Mouse (Mus musculus): ENCODE measurements around the gene Nipal4.
A peak's percentile ranks its signal among the peaks of the same experiment; 100 is the strongest.
"Not testable (repeated sequence)": the region's sequence is repeated elsewhere in the genome, so short reads cannot be mapped to it uniquely, and the experiment has no call there.

Gene Nipal4

GRCm38 (mm10) chr11:46165866-46166585 is at the start of gene Nipal4:
TSS of gene Nipal4 (minus strand) at chr11:46166508.
- no peak for DNase-seq (ENCODE audit: low read depth, low spot score)

GRCm38 (mm10) chr11:46215354-46215753 is 49.0 kb upstream of the Nipal4 start:
- DNase-seq (ENCODE audit: low read depth, low spot score): peak; percentile 95

- DNase-seq (ENCODE audit: low read depth, low spot score): no peak
Measured at GRCm38 (mm10) chr11:46214368-46215230, 48.3 kb upstream of the Nipal4 start.

DNA sequence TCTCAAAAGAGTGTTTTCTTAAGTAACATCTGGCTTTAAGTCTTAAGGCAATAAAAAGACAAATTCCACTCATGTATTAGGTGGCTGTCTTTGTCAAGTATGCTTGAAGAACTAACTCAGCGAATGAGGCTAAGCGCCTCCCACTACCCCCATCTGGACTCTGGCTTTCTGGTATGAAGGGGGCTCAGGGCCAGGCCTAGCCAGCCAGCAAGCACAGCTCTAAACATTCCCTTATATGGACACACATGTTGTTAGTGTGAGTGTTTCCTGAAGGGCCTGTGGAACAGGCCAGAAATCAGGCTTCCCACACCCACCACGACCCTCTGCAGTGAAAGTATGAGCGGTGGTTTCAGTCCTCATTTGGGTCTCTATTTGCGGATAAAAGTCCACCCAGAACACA is 47.5 kb upstream of the Nipal4 start:
- DNase-seq (ENCODE audit: low read depth, low spot score): peak; percentile 72

GRCm38 (mm10) chr11:46211858-46212257 is 45.5 kb upstream of the Nipal4 start:
- DNase-seq (ENCODE audit: low read depth, low spot score): no peak

- no peak for DNase-seq (ENCODE audit: low read depth, low spot score)
Measured at GRCm38 (mm10) chr11:46209884-46210283, 43.6 kb upstream of the Nipal4 start.

GRCm38 (mm10) chr11:46205639-46206409 is 39.5 kb upstream of the Nipal4 start:
- DNase-seq (ENCODE audit: low read depth, low spot score): no peak

GRCm38 (mm10) chr11:46204841-46205240 is 38.5 kb upstream of the Nipal4 start:
- DNase-seq (ENCODE audit: low read depth, low spot score): no peak

- no peak for DNase-seq (ENCODE audit: low read depth, low spot score)
Measured at GRCm38 (mm10) chr11:46202547-46202887, 36.2 kb upstream of the Nipal4 start.

DNA sequence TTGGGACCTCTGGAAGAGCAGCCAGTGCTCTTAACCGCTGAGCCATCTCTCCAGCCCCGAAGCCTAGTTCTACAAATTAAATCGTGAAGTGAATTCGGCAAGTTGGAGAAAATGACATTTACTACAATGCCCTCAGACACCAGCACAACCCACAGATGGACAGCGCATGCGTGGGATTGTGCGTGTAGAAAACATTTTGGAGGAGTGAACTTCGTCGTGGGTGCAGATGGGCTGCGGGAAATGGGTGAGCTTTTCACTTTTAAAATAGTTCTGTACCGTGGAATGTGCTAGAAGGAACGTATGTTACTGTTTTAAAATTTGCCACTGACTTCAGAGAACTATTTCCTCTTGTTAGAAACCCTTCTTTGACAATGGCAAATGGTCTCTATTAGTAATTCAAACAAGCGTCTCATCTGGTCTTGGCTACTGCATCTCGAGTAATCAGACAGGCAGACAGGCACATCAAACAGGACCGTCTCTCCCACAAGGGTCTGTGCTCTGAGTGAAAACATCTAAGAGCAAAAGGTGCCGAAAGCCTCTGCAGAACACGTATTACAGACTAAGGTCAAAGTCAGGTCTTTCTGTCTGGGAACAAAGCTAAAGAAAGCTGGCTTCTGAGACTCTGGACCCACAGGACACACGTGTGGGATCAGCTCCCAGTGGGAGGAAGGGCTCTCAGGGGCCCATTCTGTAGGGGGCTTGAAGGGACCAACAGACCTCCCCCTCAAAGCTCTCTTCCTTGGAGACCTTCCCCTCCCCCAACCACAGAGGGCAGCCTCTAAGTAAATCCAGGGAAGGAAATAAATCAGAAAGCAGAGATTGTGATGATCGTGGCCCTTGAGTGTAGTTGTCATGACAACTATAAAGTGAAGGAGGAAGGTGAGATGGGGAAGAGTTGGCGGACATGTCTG is 35.6 kb upstream of the Nipal4 start:
- peak; percentile 52 for DNase-seq (ENCODE audit: low read depth, low spot score)

- no peak for DNase-seq (ENCODE audit: low read depth, low spot score)
Measured at GRCm38 (mm10) chr11:46200664-46201063, 34.4 kb upstream of the Nipal4 start.

GRCm38 (mm10) chr11:46194175-46194574 is 27.9 kb upstream of the Nipal4 start:
- no peak for DNase-seq (ENCODE audit: low read depth, low spot score)

DNA sequence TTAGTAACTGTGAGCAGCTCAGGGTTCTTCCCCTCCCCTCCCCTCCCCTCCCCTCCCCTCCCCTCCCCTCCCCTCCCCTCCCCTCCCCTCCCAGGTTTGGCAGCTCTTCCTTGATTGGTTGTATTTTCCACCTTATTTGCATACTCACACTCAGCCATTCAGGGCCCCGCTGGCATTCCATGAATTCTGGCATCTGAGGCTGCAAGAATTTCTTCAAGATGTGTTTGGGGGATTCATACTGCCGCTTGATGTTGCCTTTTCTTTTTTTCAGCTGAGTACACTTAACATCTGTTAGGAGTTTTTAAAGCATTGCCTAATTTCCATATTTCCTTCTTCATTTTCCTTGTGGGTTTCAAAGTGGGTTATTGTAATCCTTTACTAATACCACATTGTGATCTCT is 22.0 kb upstream of the Nipal4 start:
- DNase-seq (ENCODE audit: low read depth, low spot score): no peak

GRCm38 (mm10) chr11:46185486-46185885 is 19.2 kb upstream of the Nipal4 start:
- DNase-seq (ENCODE audit: low read depth, low spot score): no peak

- no peak for DNase-seq (ENCODE audit: low read depth, low spot score)
Measured at GRCm38 (mm10) chr11:46184946-46185345, 18.6 kb upstream of the Nipal4 start.

GRCm38 (mm10) chr11:46182031-46182430 is 15.7 kb upstream of the Nipal4 start:
- not testable (repeated sequence) for DNase-seq (ENCODE audit: low read depth, low spot score)

DNA sequence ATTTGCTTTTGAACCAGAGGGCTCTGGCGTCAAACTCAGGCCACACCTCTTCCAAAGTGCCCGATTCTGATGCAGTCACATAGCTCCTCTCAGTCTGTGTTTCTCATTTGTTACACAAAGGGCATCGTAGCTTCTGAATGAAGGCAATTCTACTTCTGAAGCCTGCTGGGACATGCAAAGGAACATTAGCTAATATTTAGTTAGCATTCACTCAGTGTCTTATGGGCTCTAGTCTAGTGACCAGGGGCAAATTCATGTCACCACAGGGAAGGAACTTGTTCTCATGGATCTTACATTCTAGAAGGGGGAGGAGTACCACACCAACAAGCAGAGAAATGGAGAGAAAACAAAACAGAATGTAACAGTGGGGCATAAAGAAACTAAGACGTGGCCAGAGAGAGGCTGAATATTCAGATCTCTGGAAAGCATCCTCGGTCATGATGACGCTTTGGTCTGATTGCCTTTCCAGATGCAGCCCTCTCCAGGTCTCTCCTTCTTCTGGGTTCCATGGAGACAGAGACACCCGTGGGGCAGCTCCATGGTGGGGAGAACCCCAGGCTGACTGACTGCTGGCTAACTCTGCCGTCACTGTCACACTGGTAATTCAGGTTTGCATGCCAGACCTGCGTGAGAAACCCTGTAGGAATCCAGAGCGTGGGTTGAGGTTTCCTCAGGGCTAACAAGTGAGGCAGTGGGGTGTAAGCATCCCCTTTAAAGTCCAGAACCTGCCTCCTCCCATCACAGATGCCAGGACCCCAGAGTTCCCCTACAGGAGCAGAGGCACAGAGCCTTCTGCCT is 11.1 kb upstream of the Nipal4 start:
- no peak for DNase-seq (ENCODE audit: low read depth, low spot score)

DNA sequence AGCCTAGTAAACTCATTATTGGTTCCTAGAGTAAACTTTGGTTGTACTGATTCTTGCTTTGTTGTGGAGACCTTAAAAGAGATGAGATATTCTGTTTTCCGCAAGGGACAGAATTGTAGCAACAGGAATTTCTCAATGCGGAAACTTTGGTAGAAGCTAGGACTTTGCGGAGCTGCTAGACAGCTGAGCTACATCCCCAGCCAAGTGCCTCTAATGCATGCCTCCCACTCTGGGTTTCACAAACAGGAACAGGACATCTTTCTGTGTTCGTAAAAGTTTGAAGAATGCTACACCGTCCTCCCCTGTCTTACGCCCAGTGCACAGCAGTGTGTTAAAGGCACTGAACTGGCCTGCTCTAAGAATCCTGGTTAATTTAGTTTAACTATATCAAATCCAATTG is 9.8 kb upstream of the Nipal4 start:
- no peak for DNase-seq (ENCODE audit: low read depth, low spot score)

DNA sequence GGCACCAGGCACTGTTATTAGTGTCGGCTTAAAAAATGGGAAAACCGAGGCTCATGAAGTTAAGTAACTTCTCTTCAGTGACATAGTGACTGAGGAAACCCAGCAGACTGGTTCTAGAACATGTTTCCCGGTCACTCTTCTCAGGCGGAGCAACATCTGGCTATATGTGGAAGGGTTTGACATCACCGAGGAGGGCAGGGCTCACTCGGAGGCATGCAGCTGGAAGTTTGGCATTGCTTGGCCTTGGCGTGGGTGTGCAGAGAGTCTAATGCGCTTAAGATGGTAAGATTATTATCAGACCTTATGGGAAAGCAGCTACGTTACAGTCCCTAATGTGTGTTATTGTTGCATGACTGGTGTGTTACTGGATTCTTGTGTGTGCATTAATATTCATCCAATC is 5.8 kb upstream of the Nipal4 start:
- DNase-seq (ENCODE audit: low read depth, low spot score): no peak

DNA sequence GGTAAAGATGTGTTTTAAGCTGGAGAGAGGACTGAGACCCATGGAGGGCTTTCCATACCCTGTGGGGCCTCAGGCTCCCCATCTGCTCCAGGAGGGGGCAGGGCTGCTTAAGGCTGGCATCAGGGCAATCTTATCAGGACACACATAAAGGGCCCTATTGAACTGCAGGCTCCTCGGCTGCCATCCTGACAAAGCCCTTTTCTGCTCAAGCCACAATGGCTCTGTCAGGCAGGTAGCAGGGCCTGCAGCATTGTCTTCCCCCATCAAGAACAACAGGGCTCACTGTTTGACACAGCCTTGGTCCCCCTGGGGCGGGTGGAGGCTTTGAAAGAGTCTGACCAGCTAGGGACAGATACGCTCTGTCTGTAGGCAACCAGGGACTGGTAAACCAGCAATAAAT is 3.6 kb upstream of the Nipal4 start:
- DNase-seq (ENCODE audit: low read depth, low spot score): peak; percentile 33

All from mesoderm, embryonic 11.5 days (tissue).